Mouse (Mus musculus): ENCODE results near the gene Wnt10b.
"Not testable (repeated sequence)": the region's sequence is repeated elsewhere in the genome, so short reads cannot be mapped to it uniquely, and the experiment has no call there.

The Wnt10b gene

GRCm38 (mm10) chr15:98777762-98778161 is at the start of gene Wnt10b:
TSS of gene Wnt10b (minus strand) at chr15:98778150.
- no peak for DNase-seq

GRCm38 (mm10) chr15:98827611-98828011 is 49.7 kb upstream of the Wnt10b start:
- DNase-seq: no peak

GRCm38 (mm10) chr15:98823434-98823833 is 45.5 kb upstream of the Wnt10b start:
- no peak for DNase-seq

- no peak for DNase-seq
Observed at GRCm38 (mm10) chr15:98822147-98822546, 44.2 kb upstream of the Wnt10b start.

- no peak for DNase-seq
Observed at GRCm38 (mm10) chr15:98821403-98821802, 43.5 kb upstream of the Wnt10b start.

GRCm38 (mm10) chr15:98820937-98821336 is 43.0 kb upstream of the Wnt10b start:
- DNase-seq: no peak

GRCm38 (mm10) chr15:98818171-98818570 is 40.2 kb upstream of the Wnt10b start:
- DNase-seq: no peak

- peak; percentile 75 for DNase-seq
Observed at GRCm38 (mm10) chr15:98812741-98813424, 34.9 kb upstream of the Wnt10b start.

GRCm38 (mm10) chr15:98810212-98810611 is 32.3 kb upstream of the Wnt10b start:
- DNase-seq: not testable (repeated sequence)

- DNase-seq: no peak
Observed at GRCm38 (mm10) chr15:98809390-98809789, 31.4 kb upstream of the Wnt10b start, which contains the start of gene Ddn. TSS of gene Ddn (minus strand) at chr15:98809490.

- DNase-seq: peak; percentile 88
Observed at GRCm38 (mm10) chr15:98808651-98809134, 30.7 kb upstream of the Wnt10b start.

GRCm38 (mm10) chr15:98807895-98808650 is 30.1 kb upstream of the Wnt10b start:
- DNase-seq: peak; percentile 84

GRCm38 (mm10) chr15:98806809-98807770 is 29.1 kb upstream of the Wnt10b start:
- peak; percentile 45 for DNase-seq

- DNase-seq: peak; percentile 45
Observed at GRCm38 (mm10) chr15:98806071-98806808, 28.3 kb upstream of the Wnt10b start.

GRCm38 (mm10) chr15:98805324-98806040 is 27.5 kb upstream of the Wnt10b start:
- DNase-seq: peak; percentile 79

GRCm38 (mm10) chr15:98804054-98804453 is 26.1 kb upstream of the Wnt10b start:
- peak; percentile 89 for DNase-seq

GRCm38 (mm10) chr15:98802926-98803325 is 25.0 kb upstream of the Wnt10b start:
- no peak for DNase-seq

GRCm38 (mm10) chr15:98799396-98799795 is 21.4 kb upstream of the Wnt10b start:
- DNase-seq: peak; percentile 68

GRCm38 (mm10) chr15:98798903-98799302 is 21.0 kb upstream of the Wnt10b start:
- DNase-seq: no peak

- DNase-seq: no peak
Observed at GRCm38 (mm10) chr15:98797835-98798492, 20.0 kb upstream of the Wnt10b start.

Measured in right cerebral cortex, postnatal 25 days (tissue).